Mouse (Mus musculus): ENCODE measurements at regions not wholly inside any gene's neighbourhood (a gene's known extent, or its start where the extent isn't known, plus 50 kb on each side); places are given as distances from the start of the nearest gene placed in this dataset.
A peak's percentile ranks its signal among the peaks of the same experiment; 100 is the strongest.

- ATAC-seq, result no peak
- 85% methylated on average over 9 of the region's 9 CpGs for WGBS
- Histone ChIP-seq H3K9me3 (ENCODE audit: low read length) (no peaks in the 10 kb centered on the region), H3K4me1 (ENCODE audit: insufficient read depth, low read length) (no peaks in the 10 kb centered on the region), H3K36me3 (ENCODE audit: insufficient read depth, low read length) (no peaks in the 10 kb centered on the region), H3K27me3 (ENCODE audit: insufficient read depth, low read length) (no peaks in the 10 kb centered on the region), H3K27ac (no peak overlapping the region), H3K9ac (replicated peaks; ENCODE audit: low read length) (no peak overlapping the region), H3K4me2 (ENCODE audit: low read depth, low read length) (no peak overlapping the region), H3K4me3 (ENCODE audit: low read length) (no peak overlapping the region)
- no peak for TF ChIP-seq CTCF (IDR thresholded peaks at IDR 0.05; ENCODE audit: low read depth)
- no peak for DNase-seq (ENCODE audit: low spot score)
These were observed 114.4 kb upstream of the Plxnc1 start for GRCm38 (mm10) chr10:95059078-95059477.

- Histone ChIP-seq H3K4me1 (ENCODE audit: insufficient read depth, low read length) (no peaks in the 10 kb centered on the region), H3K4me2 (ENCODE audit: low read depth, low read length) (no peak overlapping the region), H3K4me3 (ENCODE audit: low read length) (no peak overlapping the region), H3K36me3 (ENCODE audit: insufficient read depth, low read length) (no peaks in the 10 kb centered on the region), H3K27ac (no peak overlapping the region), H3K27me3 (ENCODE audit: insufficient read depth, low read length) (no peaks in the 10 kb centered on the region), H3K9me3 (ENCODE audit: low read length) (no peaks in the 10 kb centered on the region), H3K9ac (replicated peaks; ENCODE audit: low read length) (no peak overlapping the region)
- DNase-seq (ENCODE audit: low spot score) (peak; percentile 57), ATAC-seq (no peak)
- 57% methylated on average over 9 of the region's 9 CpGs for WGBS
- TF ChIP-seq CTCF (IDR thresholded peaks at IDR 0.05; ENCODE audit: low read depth), result no peak
These were observed 112.5 kb upstream of the Plxnc1 start for GRCm38 (mm10) chr10:95057051-95057714.

GRCm38 (mm10) chr10:95056541-95056940 is 111.9 kb upstream of the Plxnc1 start:
- WGBS, result 56% methylated on average over 4 of the region's 4 CpGs
- Histone ChIP-seq H3K4me2 (ENCODE audit: low read depth, low read length) (no peak overlapping the region), H3K9me3 (ENCODE audit: low read length) (no peaks in the 10 kb centered on the region), H3K27me3 (ENCODE audit: insufficient read depth, low read length) (no peaks in the 10 kb centered on the region), H3K36me3 (ENCODE audit: insufficient read depth, low read length) (no peaks in the 10 kb centered on the region), H3K4me3 (ENCODE audit: low read length) (no peak overlapping the region), H3K9ac (replicated peaks; ENCODE audit: low read length) (no peak overlapping the region), H3K4me1 (ENCODE audit: insufficient read depth, low read length) (no peaks in the 10 kb centered on the region), H3K27ac (no peak overlapping the region)
- no peak for ATAC-seq
- no peak for TF ChIP-seq CTCF (IDR thresholded peaks at IDR 0.05; ENCODE audit: low read depth)
- no peak for DNase-seq (ENCODE audit: low spot score)

- Histone ChIP-seq H3K4me3 (ENCODE audit: low read length) (no peak overlapping the region), H3K27me3 (ENCODE audit: insufficient read depth, low read length) (no peaks in the 10 kb centered on the region), H3K4me1 (ENCODE audit: insufficient read depth, low read length) (no peaks in the 10 kb centered on the region), H3K9ac (replicated peaks; ENCODE audit: low read length) (no peak overlapping the region), H3K9me3 (ENCODE audit: low read length) (no peaks in the 10 kb centered on the region), H3K27ac (no peak overlapping the region), H3K4me2 (ENCODE audit: low read depth, low read length) (no peak overlapping the region), H3K36me3 (ENCODE audit: insufficient read depth, low read length) (no peaks in the 10 kb centered on the region)
- 93% methylated on average over 3 of the region's 3 CpGs for WGBS
- no peak for TF ChIP-seq CTCF (IDR thresholded peaks at IDR 0.05; ENCODE audit: low read depth)
- ATAC-seq (no peak), DNase-seq (ENCODE audit: low spot score) (no peak)
These were observed 110.2 kb upstream of the Plxnc1 start for GRCm38 (mm10) chr10:95054869-95055268.

GRCm38 (mm10) chr10:95048790-95049189 is 104.2 kb upstream of the Plxnc1 start:
- ATAC-seq, result no peak
- Histone ChIP-seq H3K27me3 (ENCODE audit: insufficient read depth, low read length) (no peaks in the 10 kb centered on the region), H3K9ac (replicated peaks; ENCODE audit: low read length) (no peak overlapping the region), H3K9me3 (ENCODE audit: low read length) (no peaks in the 10 kb centered on the region), H3K4me1 (ENCODE audit: insufficient read depth, low read length) (no peaks in the 10 kb centered on the region), H3K27ac (no peak overlapping the region), H3K4me2 (ENCODE audit: low read depth, low read length) (no peak overlapping the region), H3K36me3 (ENCODE audit: insufficient read depth, low read length) (no peaks in the 10 kb centered on the region), H3K4me3 (ENCODE audit: low read length) (no peak overlapping the region)
- TF ChIP-seq CTCF (IDR thresholded peaks at IDR 0.05; ENCODE audit: low read depth), result no peak
- 91% methylated on average over 5 of the region's 5 CpGs for WGBS
- no peak for DNase-seq (ENCODE audit: low spot score)

- no peak for ATAC-seq
- H3K9me3 ChIP-seq (ENCODE audit: low read length), result no peaks in the 10 kb centered on the region
- H3K27me3 ChIP-seq (ENCODE audit: insufficient read depth, low read length), result no peaks in the 10 kb centered on the region
- H3K9ac ChIP-seq (replicated peaks; ENCODE audit: low read length), result no peak overlapping the region
- no peak overlapping the region for H3K4me3 ChIP-seq (ENCODE audit: low read length)
- WGBS, result 18% methylated on average over 7 of the region's 7 CpGs
- no peak overlapping the region for H3K4me2 ChIP-seq (ENCODE audit: low read depth, low read length)
- H3K4me1 ChIP-seq (ENCODE audit: insufficient read depth, low read length), result no peaks in the 10 kb centered on the region
- no peak for TF ChIP-seq CTCF (IDR thresholded peaks at IDR 0.05; ENCODE audit: low read depth)
- no peaks in the 10 kb centered on the region for H3K36me3 ChIP-seq (ENCODE audit: insufficient read depth, low read length)
- DNase-seq (ENCODE audit: low spot score), result no peak
- no peak overlapping the region for H3K27ac ChIP-seq
These were observed 99.3 kb upstream of the Plxnc1 start for GRCm38 (mm10) chr10:95043978-95044377.

GRCm38 (mm10) chr10:95040258-95040895 is 95.7 kb upstream of the Plxnc1 start:
- no peak overlapping the region for H3K27ac ChIP-seq
- no peak for TF ChIP-seq CTCF (IDR thresholded peaks at IDR 0.05; ENCODE audit: low read depth)
- H3K27me3 ChIP-seq (ENCODE audit: insufficient read depth, low read length), result no peaks in the 10 kb centered on the region
- no peaks in the 10 kb centered on the region for H3K4me1 ChIP-seq (ENCODE audit: insufficient read depth, low read length)
- H3K9me3 ChIP-seq (ENCODE audit: low read length), result no peaks in the 10 kb centered on the region
- no peak overlapping the region for H3K9ac ChIP-seq (replicated peaks; ENCODE audit: low read length)
- H3K4me2 ChIP-seq (ENCODE audit: low read depth, low read length), result no peak overlapping the region
- 54% methylated on average over 6 of the region's 6 CpGs for WGBS
- H3K36me3 ChIP-seq (ENCODE audit: insufficient read depth, low read length), result no peaks in the 10 kb centered on the region
- no peak overlapping the region for H3K4me3 ChIP-seq (ENCODE audit: low read length)
- DNase-seq (ENCODE audit: low spot score), result no peak
- no peak for ATAC-seq

Measured in hindbrain, postnatal 0 days (tissue).